In the genomic region with DNA sequence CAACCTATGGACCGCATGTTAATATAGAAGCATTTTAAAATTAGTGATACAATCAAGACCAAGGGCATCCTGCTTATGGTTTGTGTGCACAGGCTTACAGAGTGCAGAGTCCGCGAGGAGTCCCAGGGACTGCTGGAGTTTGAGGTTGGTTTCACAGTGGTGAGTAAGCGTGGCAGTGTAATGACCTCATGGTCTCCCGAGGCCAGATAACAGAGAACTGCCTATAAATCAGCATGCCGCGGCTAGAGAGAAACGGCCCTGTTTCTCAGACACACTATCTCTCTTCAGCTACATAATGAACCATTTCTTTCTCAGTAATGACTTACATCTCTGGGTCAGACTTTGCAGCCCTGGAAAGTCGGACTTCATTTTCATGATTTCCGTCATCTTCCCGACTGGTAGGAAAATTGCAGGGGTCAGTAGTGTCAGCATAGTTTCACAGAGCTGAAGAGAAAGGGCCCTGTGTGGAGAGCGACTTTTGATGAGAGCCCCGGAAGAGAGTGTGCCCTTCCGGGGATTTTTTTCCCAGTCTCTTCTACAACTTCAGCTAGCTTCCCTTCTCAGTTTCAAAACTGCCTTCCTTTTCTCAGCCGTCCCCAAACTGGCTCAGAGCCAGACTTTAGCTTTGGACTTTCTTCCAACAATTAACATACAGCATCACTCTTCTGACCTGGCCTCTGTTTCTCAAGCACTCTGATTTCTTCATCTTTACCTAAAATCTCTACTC, we compare ENCODE assay signal across 8 mouse cellular contexts. TPM values are rescaled to one million over a fixed set of nuclear protein-coding genes. Genes with fewer than 3 reads are reported as not detected.
A peak's percentile ranks its signal among the peaks of the same experiment; 100 is the strongest.
DNase-seq lines count a peak whose midpoint lies in the region; ATAC-seq and TF ChIP-seq lines count a peak whose summit lies in the region.

No protein-coding gene starts in this region.

- ATAC-seq in granulocyte monocyte progenitor cell, adult 5-6 weeks (replicated peaks; ENCODE audit: poor library complexity, severe bottlenecking), result peak; percentile 66
- peak; percentile 98 for ATAC-seq in intestine, postnatal 0 days
- no peak for ATAC-seq in erythroblast, adult 5-6 weeks (replicated peaks; ENCODE audit: low FRiP score, poor library complexity, severe bottlenecking)

- peak overlapping the region; percentile 35 for H3K27ac ChIP-seq in intestine, postnatal 0 days (ENCODE audit: low read depth, low read length)

- peak overlapping the region; percentile 62 for H3K4me2 ChIP-seq in intestine, postnatal 0 days (replicated peaks; ENCODE audit: low read depth)

- intact Hi-C loops in left cerebral cortex, postnatal 10 days (cut with DNase I), result loop anchor here (10.0 kb wide), 1 partner anchor 624 kb away; no protein-coding TSS in a partner anchor

- H3K9ac ChIP-seq in intestine, postnatal 0 days (ENCODE audit: low read depth, low read length), result no peak overlapping the region

- TF ChIP-seq CTCF in intestine, postnatal 0 days (IDR thresholded peaks at IDR 0.05; ENCODE audit: low read depth), result no peak

- 10% methylated on average over 15 of the region's 15 CpGs for WGBS in intestine, postnatal 0 days

- H3K27me3 ChIP-seq in intestine, postnatal 0 days (replicated peaks; ENCODE audit: control insufficient read depth, insufficient read depth, low read length), result no peaks in the 10 kb centered on the region

- H3K36me3 ChIP-seq in intestine, postnatal 0 days (ENCODE audit: control insufficient read depth, insufficient read depth), result no peaks in the 10 kb centered on the region

- no peaks in the 10 kb centered on the region for H3K9me3 ChIP-seq in intestine, postnatal 0 days (ENCODE audit: control insufficient read depth)

- peak; percentile 13 for DNase-seq in 3134 (ENCODE audit: extremely low read depth, insufficient read length, low spot score)
- DNase-seq in adrenal gland, adult 8-10 months, result peak; percentile 72
- peak; percentile 15 to 24 for DNase-seq in lung, postnatal 4 days
- no peak for DNase-seq in right cerebral cortex, postnatal 36 days (ENCODE audit: low spot score in 2 of 2)
- no peak for DNase-seq in left cerebral cortex, postnatal 10 days (ENCODE audit: extremely low spot score in 1 of 2, low spot score in 2 of 2)

- no peaks in the 10 kb centered on the region; the same call in 1 of the 2 replicates for H3K4me1 ChIP-seq in intestine, postnatal 0 days (replicated peaks; ENCODE audit: control insufficient read depth, insufficient read depth, low read length)

- peak overlapping the region; percentile 17 for H3K4me3 ChIP-seq in intestine, postnatal 0 days (ENCODE audit: low read depth, low read length)

RNA-seq across cellular contexts. Expression of gene Postn, which starts 2.3 kb away (rescaled TPM):
- total RNA-seq in adrenal gland, adult 8-10 months (2022), result 10 to 100 TPM; 32.5 to 65.1 (median 45.4) TPM
- total RNA-seq in granulocyte monocyte progenitor cell, adult 5-6 weeks (2014; fragmentation: Nextera tagmentation), result 0.47 TPM in 1 of 2 replicates, not detected in the other
- 0.34 and 0.52 TPM in 2 replicates for total RNA-seq in granulocyte monocyte progenitor cell, adult 5-6 weeks (2017)
- 106 and 107 TPM in 2 replicates for polyA plus RNA-seq in intestine, postnatal 0 days (2015; fragmentation: Nextera tagmentation; extraction: Ambion mirVana)
- total RNA-seq in left cerebral cortex, postnatal 10 days (2021), result 10 to 100 TPM; 10.8 to 10.9 TPM
- total RNA-seq in erythroblast, adult 5-6 weeks (2015; ENCODE audit: low replicate concordance), result not detected in 2 replicates
- not detected in 2 replicates for total RNA-seq in erythroblast, adult 5-6 weeks (2017; ENCODE audit: low replicate concordance)

Comparison
In these comparisons a context has a peak if more than half of its experiments do, and no peak if none do; other contexts are left out.
1. DNase-seq: peak in 3134 (single experiment), adrenal gland, adult 8-10 months (single experiment) and lung, postnatal 4 days (2 of 2); none in right cerebral cortex, postnatal 36 days (0 of 2) and left cerebral cortex, postnatal 10 days (0 of 2).
2. RNA of gene Postn, which starts 2.3 kb away (total RNA-seq): 32.5 to 65.1 TPM in adrenal gland, adult 8-10 months and 10.8 to 10.9 TPM in left cerebral cortex, postnatal 10 days; 0.34 to 0.52 TPM in granulocyte monocyte progenitor cell, adult 5-6 weeks and not detected in erythroblast, adult 5-6 weeks; every median in the first group is over 4 times any median in the second.